Mouse (Mus musculus): ENCODE data around the gene Gm11172.

Gm11172 gene

GRCm38 (mm10) chr16:10812865-10813371 is at the start of gene Gm11172:
Gene Gm11172, plus strand, starts transcription at chr16:10812915.
- DNase-seq (ENCODE audit: low spot score), result no peak

GRCm38 (mm10) chr16:10763540-10764264 is 49.0 kb upstream of the Gm11172 start:
- no peak for DNase-seq (ENCODE audit: low spot score)

- DNase-seq (ENCODE audit: low spot score), result no peak
These were observed 48.4 kb upstream of the Gm11172 start for GRCm38 (mm10) chr16:10764323-10764722.

- DNase-seq (ENCODE audit: low spot score), result peak; percentile 67
These were observed 45.6 kb upstream of the Gm11172 start for GRCm38 (mm10) chr16:10767158-10767557.

GRCm38 (mm10) chr16:10768821-10769220 is 43.9 kb upstream of the Gm11172 start:
- DNase-seq (ENCODE audit: low spot score), result no peak

GRCm38 (mm10) chr16:10769661-10770060 is 43.1 kb upstream of the Gm11172 start:
- DNase-seq (ENCODE audit: low spot score), result no peak

GRCm38 (mm10) chr16:10770531-10771325 is 42.0 kb upstream of the Gm11172 start:
- no peak for DNase-seq (ENCODE audit: low spot score)

GRCm38 (mm10) chr16:10771769-10772510 is 40.8 kb upstream of the Gm11172 start:
- no peak for DNase-seq (ENCODE audit: low spot score)

- DNase-seq (ENCODE audit: low spot score), result no peak
These were observed 39.2 kb upstream of the Gm11172 start for GRCm38 (mm10) chr16:10773543-10773942.

- no peak for DNase-seq (ENCODE audit: low spot score)
These were observed 38.0 kb upstream of the Gm11172 start for GRCm38 (mm10) chr16:10774726-10775125.

GRCm38 (mm10) chr16:10776322-10776721 is 36.4 kb upstream of the Gm11172 start:
- DNase-seq (ENCODE audit: low spot score), result no peak

GRCm38 (mm10) chr16:10777579-10778160 is 35.0 kb upstream of the Gm11172 start:
- DNase-seq (ENCODE audit: low spot score), result no peak

GRCm38 (mm10) chr16:10780631-10781120 is 32.0 kb upstream of the Gm11172 start:
- no peak for DNase-seq (ENCODE audit: low spot score)

GRCm38 (mm10) chr16:10781862-10782371 is 30.8 kb upstream of the Gm11172 start:
- no peak for DNase-seq (ENCODE audit: low spot score)

- DNase-seq (ENCODE audit: low spot score), result no peak
These were observed 30.2 kb upstream of the Gm11172 start for GRCm38 (mm10) chr16:10782377-10783151.

- no peak for DNase-seq (ENCODE audit: low spot score)
These were observed 29.6 kb upstream of the Gm11172 start for GRCm38 (mm10) chr16:10783152-10783434.

- no peak for DNase-seq (ENCODE audit: low spot score)
These were observed 29.3 kb upstream of the Gm11172 start for GRCm38 (mm10) chr16:10783451-10783850.

GRCm38 (mm10) chr16:10783883-10784792 is 28.6 kb upstream of the Gm11172 start:
- DNase-seq (ENCODE audit: low spot score), result no peak

GRCm38 (mm10) chr16:10784793-10785370 is 27.8 kb upstream of the Gm11172 start:
- peak; percentile 89 for DNase-seq (ENCODE audit: low spot score)
